Mouse (Mus musculus): ENCODE measurements around the gene Usp26. TPM values are rescaled to one million over a fixed set of nuclear protein-coding genes. Genes with fewer than 3 reads are reported as not detected.

Gene Usp26
- polyA plus RNA-seq (2015; fragmentation: Nextera tagmentation; extraction: Ambion mirVana) = not detected in 2 replicates

- Histone ChIP-seq H3K4me1 (ENCODE audit: insufficient read depth, low read length) (no peaks in the 10 kb centered on the region), H3K4me3 (ENCODE audit: low read length) (no peak within 1 kb of the TSS), H3K27ac (ENCODE audit: low read length) (no peak within 1 kb of the TSS), H3K4me2 (replicated peaks; ENCODE audit: low read depth, low read length) (no peak within 1 kb of the TSS), H3K36me3 (ENCODE audit: insufficient read depth, low read length) (no peaks in the 10 kb centered on the region), H3K9me3 (ENCODE audit: low read length) (no peaks in the 10 kb centered on the region), H3K9ac (replicated peaks; ENCODE audit: low read length) (no peak within 1 kb of the TSS), H3K27me3 (ENCODE audit: insufficient read depth, low read length) (no peaks in the 10 kb centered on the region)
- 89% methylated on average over 6 of the region's 6 CpGs for WGBS
- no peak for ATAC-seq (ENCODE audit: low FRiP score, low TSS enrichment)
Measured at GRCm38 (mm10) chrX:51801133-51801532, at the start of gene Usp26. TSS of gene Usp26 (minus strand) at chrX:51801233.

DNA sequence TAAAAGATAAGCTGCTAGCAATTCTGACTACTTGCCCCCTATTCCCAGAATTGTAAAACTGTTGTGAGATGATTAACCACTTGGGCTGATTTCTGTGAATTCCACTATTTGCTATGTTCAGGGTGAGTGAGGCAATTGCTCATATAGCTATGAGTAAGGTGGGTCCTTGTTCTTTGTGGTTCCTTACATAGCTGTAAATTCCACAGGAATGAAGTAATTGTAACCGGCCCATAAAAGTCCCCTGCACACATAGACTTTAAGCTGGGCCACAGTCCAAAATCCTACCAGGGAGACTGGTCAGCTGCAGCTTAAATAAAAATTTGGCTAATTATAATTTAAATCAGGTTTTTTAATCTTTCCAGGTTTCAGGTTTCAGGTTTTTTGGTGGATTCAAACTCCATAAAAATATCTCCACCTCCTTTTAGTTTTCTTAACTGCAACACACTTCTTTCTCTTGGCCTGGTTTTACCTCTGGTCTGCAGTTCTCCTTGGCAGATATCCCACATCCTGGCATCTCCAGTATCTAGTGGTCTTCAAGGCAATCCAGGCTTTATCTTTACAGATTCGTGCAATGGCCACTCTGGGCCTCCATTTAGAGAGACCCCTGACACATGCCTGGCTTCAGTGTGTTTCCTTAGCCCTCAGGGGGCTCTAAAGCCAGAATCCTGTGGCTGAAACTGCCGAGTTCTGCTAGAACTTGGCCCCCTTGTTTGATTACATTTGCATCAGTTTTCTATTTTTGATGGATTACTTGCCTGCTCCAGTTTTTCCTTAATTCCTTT is 13.6 kb upstream of the Usp26 start:
- ATAC-seq (ENCODE audit: low FRiP score, low TSS enrichment) = no peak
- Histone ChIP-seq H3K9ac (replicated peaks; ENCODE audit: low read length) (no peak overlapping the region), H3K27me3 (ENCODE audit: insufficient read depth, low read length) (0 out of 2 replicates have a peak, but pooled peaks cover 3% of the 10 kb centered on the region), H3K4me2 (replicated peaks; ENCODE audit: low read depth, low read length) (no peak overlapping the region), H3K9me3 (ENCODE audit: low read length) (no peaks in the 10 kb centered on the region), H3K4me3 (ENCODE audit: low read length) (no peak overlapping the region), H3K27ac (ENCODE audit: low read length) (no peak overlapping the region; the same call in 1 of the 2 replicates), H3K36me3 (ENCODE audit: insufficient read depth, low read length) (no peaks in the 10 kb centered on the region), H3K4me1 (ENCODE audit: insufficient read depth, low read length) (no peaks in the 10 kb centered on the region)
- WGBS = 36% methylated on average over 3 of the region's 3 CpGs

GRCm38 (mm10) chrX:51767457-51767856 is 33.6 kb downstream of the Usp26 start:
- H3K9ac ChIP-seq (replicated peaks; ENCODE audit: low read length) = no peak overlapping the region
- ATAC-seq (ENCODE audit: low FRiP score, low TSS enrichment) = no peak
- no peak overlapping the region for H3K4me2 ChIP-seq (replicated peaks; ENCODE audit: low read depth, low read length)
- 9% methylated on average over 1 of the region's 1 CpGs for whole genome bisulfite sequencing
- no peaks in the 10 kb centered on the region for H3K36me3 ChIP-seq (ENCODE audit: insufficient read depth, low read length)
- no peak overlapping the region for H3K27ac ChIP-seq (ENCODE audit: low read length)
- no peaks in the 10 kb centered on the region for H3K27me3 ChIP-seq (ENCODE audit: insufficient read depth, low read length)
- H3K4me1 ChIP-seq (ENCODE audit: insufficient read depth, low read length) = no peaks in the 10 kb centered on the region
- H3K9me3 ChIP-seq (ENCODE audit: low read length) = no peaks in the 10 kb centered on the region
- H3K4me3 ChIP-seq (ENCODE audit: low read length) = no peak overlapping the region

GRCm38 (mm10) chrX:51736450-51736849 is 64.6 kb downstream of the Usp26 start:
- H3K27me3 ChIP-seq (ENCODE audit: insufficient read depth, low read length) = no peaks in the 10 kb centered on the region
- 65% methylated on average over 2 of the region's 2 CpGs for WGBS

GRCm38 (mm10) chrX:51714086-51714745 is 86.8 kb downstream of the Usp26 start:
- Histone ChIP-seq H3K9me3 (ENCODE audit: low read length) (no peaks in the 10 kb centered on the region), H3K27me3 (ENCODE audit: insufficient read depth, low read length) (peaks cover 8% of the 10 kb centered on the region; the same call in 1 of the 2 replicates)

More at GRCm38 (mm10) chrX:51736450-51736849, 64.6 kb downstream of the Usp26 start:
- no peak overlapping the region for H3K4me3 ChIP-seq (ENCODE audit: low read length)
- no peaks in the 10 kb centered on the region for H3K4me1 ChIP-seq (ENCODE audit: insufficient read depth, low read length)
- H3K27ac ChIP-seq (ENCODE audit: low read length) = no peak overlapping the region
- no peak overlapping the region for H3K4me2 ChIP-seq (replicated peaks; ENCODE audit: low read depth, low read length)
- H3K36me3 ChIP-seq (ENCODE audit: insufficient read depth, low read length) = no peaks in the 10 kb centered on the region
- peaks cover 8% of the 10 kb centered on the region; the same call in 1 of the 2 replicates for H3K9me3 ChIP-seq (ENCODE audit: low read length)
- ATAC-seq (ENCODE audit: low FRiP score, low TSS enrichment) = no peak
- H3K9ac ChIP-seq (replicated peaks; ENCODE audit: low read length) = no peak overlapping the region

GRCm38 (mm10) chrX:51712996-51713395 is 88.0 kb downstream of the Usp26 start:
- ATAC-seq (ENCODE audit: low FRiP score, low TSS enrichment) = no peak
- Histone ChIP-seq H3K36me3 (ENCODE audit: insufficient read depth, low read length) (no peaks in the 10 kb centered on the region), H3K27me3 (ENCODE audit: insufficient read depth, low read length) (peaks cover 15% of the 10 kb centered on the region; the same call in 1 of the 2 replicates), H3K4me3 (ENCODE audit: low read length) (no peak overlapping the region), H3K4me1 (ENCODE audit: insufficient read depth, low read length) (no peaks in the 10 kb centered on the region), H3K9me3 (ENCODE audit: low read length) (no peaks in the 10 kb centered on the region), H3K4me2 (replicated peaks; ENCODE audit: low read depth, low read length) (no peak overlapping the region), H3K27ac (ENCODE audit: low read length) (no peak overlapping the region), H3K9ac (replicated peaks; ENCODE audit: low read length) (no peak overlapping the region)
- 59% methylated on average over 1 of the region's 1 CpGs for WGBS

More at GRCm38 (mm10) chrX:51714086-51714745, 86.8 kb downstream of the Usp26 start:
- H3K4me2 ChIP-seq (replicated peaks; ENCODE audit: low read depth, low read length) = no peak overlapping the region
- H3K4me1 ChIP-seq (ENCODE audit: insufficient read depth, low read length) = no peaks in the 10 kb centered on the region
- whole genome bisulfite sequencing = 68% methylated on average over 8 of the region's 8 CpGs
- no peak overlapping the region for H3K4me3 ChIP-seq (ENCODE audit: low read length)
- ATAC-seq (ENCODE audit: low FRiP score, low TSS enrichment) = no peak
- H3K9ac ChIP-seq (replicated peaks; ENCODE audit: low read length) = no peak overlapping the region
- H3K36me3 ChIP-seq (ENCODE audit: insufficient read depth, low read length) = no peaks in the 10 kb centered on the region
- H3K27ac ChIP-seq (ENCODE audit: low read length) = no peak overlapping the region

Other genes with a start within 250 kb of the Usp26 start
- 19.2 and 20.3 TPM in 2 replicates for gene Hs6st2, start 119.4 kb downstream of the Usp26 start, polyA plus RNA-seq (2015; fragmentation: Nextera tagmentation; extraction: Ambion mirVana)
- not detected in 2 replicates for gene 1700080O16Rik, start 171.5 kb upstream of the Usp26 start, polyA plus RNA-seq (2015; fragmentation: Nextera tagmentation; extraction: Ambion mirVana)